Mouse (Mus musculus) retina, adult 2 months (tissue): ENCODE data around the gene Purb.
"Not testable (repeated sequence)": the region's sequence is repeated elsewhere in the genome, so short reads cannot be mapped to it uniquely, and the experiment has no call there.

Experiments used
- DNase-seq: peaks from one replicate; pipeline ENCODE4 v3.0.0-alpha.2; 2012; ENCODE audit warnings: low read depth, low spot score

Purb gene

GRCm38 (mm10) chr11:6444077-6444853 lies 31.5 kb downstream of the Purb start, which contains the start of gene H2afv:
Gene H2afv, minus strand, starts transcription at chr11:6444443.
- DNase-seq, result peak; percentile 98

GRCm38 (mm10) chr11:6443727-6444076 lies 32.0 kb downstream of the Purb start:
- DNase-seq, result peak; percentile 11

GRCm38 (mm10) chr11:6443102-6443501 lies 32.6 kb downstream of the Purb start:
- no peak for DNase-seq

- DNase-seq, result no peak
These were observed 33.2 kb downstream of the Purb start for GRCm38 (mm10) chr11:6442566-6442965.

- DNase-seq, result no peak
These were observed 35.5 kb downstream of the Purb start for GRCm38 (mm10) chr11:6440171-6440570.

GRCm38 (mm10) chr11:6437667-6438066 lies 38.0 kb downstream of the Purb start:
- no peak for DNase-seq

- DNase-seq, result no peak
These were observed 39.3 kb downstream of the Purb start for GRCm38 (mm10) chr11:6436442-6436841.

- no peak for DNase-seq
These were observed 45.5 kb downstream of the Purb start for GRCm38 (mm10) chr11:6430186-6430585.

- no peak for DNase-seq
These were observed 54.9 kb downstream of the Purb start for GRCm38 (mm10) chr11:6420722-6421350.

- no peak for DNase-seq
These were observed 55.4 kb downstream of the Purb start for GRCm38 (mm10) chr11:6420283-6420703.

GRCm38 (mm10) chr11:6419156-6419555 lies 56.6 kb downstream of the Purb start:
- DNase-seq, result not testable (repeated sequence)

GRCm38 (mm10) chr11:6418751-6419150 lies 57.0 kb downstream of the Purb start:
- no peak for DNase-seq
